Mouse (Mus musculus): Measurements from ENCODE around the gene H2-Ob.
A peak's percentile ranks its signal among the peaks of the same experiment; 100 is the strongest.
"Not testable (repeated sequence)": the region's sequence is repeated elsewhere in the genome, so short reads cannot be mapped to it uniquely, and the experiment has no call there.

DNA sequence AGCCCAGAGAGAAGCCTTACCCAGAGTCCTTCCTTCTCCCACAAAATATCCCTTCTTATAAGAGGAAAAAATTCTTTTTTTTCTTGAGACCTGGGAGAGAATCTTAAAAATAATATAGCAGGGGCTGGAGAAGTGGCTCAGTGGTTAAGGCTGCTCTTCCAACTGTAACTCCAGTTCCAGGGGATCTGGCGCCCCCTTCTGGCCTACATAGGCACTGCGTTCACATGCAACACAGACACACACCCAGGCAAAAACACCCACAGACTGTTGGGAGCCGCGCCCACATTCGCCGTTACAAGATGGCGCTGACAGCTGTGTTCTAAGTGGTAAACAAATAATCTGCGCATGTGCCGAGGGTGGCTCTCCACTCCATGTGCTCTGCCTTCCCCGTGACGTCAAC lies 19.6 kb upstream of the H2-Ob start:
- peak; percentile 81 for TF ChIP-seq CTCF (IDR thresholded peaks at IDR 0.05; ENCODE audit: control insufficient read depth, insufficient read depth, low read length)
- not testable (repeated sequence) for TF ChIP-seq POLR2A (IDR thresholded peaks at IDR 0.05; ENCODE audit: borderline replicate concordance, control insufficient read depth, low read depth, low read length)

All from bone marrow, adult 2 months (tissue).